Mouse (Mus musculus): ENCODE measurements at regions not wholly inside any gene's neighbourhood (a gene's known extent, or its start where the extent isn't known, plus 50 kb on each side); places are given as distances from the start of the nearest gene placed in this dataset.
A peak's percentile ranks its signal among the peaks of the same experiment; 100 is the strongest.
"Not testable (repeated sequence)": the region's sequence is repeated elsewhere in the genome, so short reads cannot be mapped to it uniquely, and the experiment has no call there.

DNA sequence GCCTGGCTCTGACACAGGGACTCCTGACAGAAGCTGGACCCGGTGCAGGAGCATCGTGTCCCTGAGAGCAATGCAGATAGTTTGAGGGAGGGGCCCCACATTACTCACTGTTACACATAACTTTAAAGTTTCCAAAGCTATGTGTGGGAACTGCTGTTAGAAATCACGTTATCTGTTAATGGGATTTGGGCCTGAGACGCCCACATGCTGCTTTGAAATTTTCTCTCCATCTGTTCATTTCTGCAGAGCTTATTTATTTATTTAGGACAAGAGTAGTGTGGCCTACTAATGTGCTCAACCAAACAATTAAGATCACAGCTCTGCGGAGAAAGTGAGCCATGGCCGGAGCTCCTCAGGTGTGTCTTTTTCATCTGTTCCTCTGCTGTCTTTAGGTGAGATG is 99.4 kb upstream of the Frmd4a start:
- no peaks in the 10 kb centered on the region for H3K36me3 ChIP-seq (ENCODE audit: control insufficient read depth, insufficient read depth)
- TF ChIP-seq CTCF (IDR thresholded peaks at IDR 0.05; ENCODE audit: low read depth), result no peak
- no peak overlapping the region for H3K9ac ChIP-seq (ENCODE audit: low read depth, low read length)
- ATAC-seq, result no peak
- no peaks in the 10 kb centered on the region for H3K4me1 ChIP-seq (replicated peaks; ENCODE audit: control insufficient read depth, insufficient read depth, low read length)
- no peaks in the 10 kb centered on the region for H3K9me3 ChIP-seq (ENCODE audit: control insufficient read depth)
- H3K4me3 ChIP-seq (ENCODE audit: low read depth, low read length), result no peak overlapping the region
- H3K27ac ChIP-seq (ENCODE audit: low read depth, low read length), result no peak overlapping the region
- WGBS, result 78% methylated on average over 6 of the region's 6 CpGs
- no peak overlapping the region for H3K4me2 ChIP-seq (replicated peaks; ENCODE audit: low read depth)
- H3K27me3 ChIP-seq (replicated peaks; ENCODE audit: control insufficient read depth, insufficient read depth, low read length), result no peaks in the 10 kb centered on the region

GRCm38 (mm10) chr2:3919893-3920292 is 97.6 kb upstream of the Frmd4a start:
- no peak overlapping the region for H3K9ac ChIP-seq (ENCODE audit: low read depth, low read length)
- H3K27me3 ChIP-seq (replicated peaks; ENCODE audit: control insufficient read depth, insufficient read depth, low read length), result no peaks in the 10 kb centered on the region
- no peak overlapping the region for H3K4me3 ChIP-seq (ENCODE audit: low read depth, low read length)
- TF ChIP-seq CTCF (IDR thresholded peaks at IDR 0.05; ENCODE audit: low read depth), result no peak
- no peak for ATAC-seq
- H3K27ac ChIP-seq (ENCODE audit: low read depth, low read length), result no peak overlapping the region
- no peaks in the 10 kb centered on the region for H3K36me3 ChIP-seq (ENCODE audit: control insufficient read depth, insufficient read depth)
- no peaks in the 10 kb centered on the region for H3K4me1 ChIP-seq (replicated peaks; ENCODE audit: control insufficient read depth, insufficient read depth, low read length)
- WGBS, result 52% methylated on average over 3 of the region's 3 CpGs
- H3K9me3 ChIP-seq (ENCODE audit: control insufficient read depth), result no peaks in the 10 kb centered on the region
- H3K4me2 ChIP-seq (replicated peaks; ENCODE audit: low read depth), result no peak overlapping the region

DNA sequence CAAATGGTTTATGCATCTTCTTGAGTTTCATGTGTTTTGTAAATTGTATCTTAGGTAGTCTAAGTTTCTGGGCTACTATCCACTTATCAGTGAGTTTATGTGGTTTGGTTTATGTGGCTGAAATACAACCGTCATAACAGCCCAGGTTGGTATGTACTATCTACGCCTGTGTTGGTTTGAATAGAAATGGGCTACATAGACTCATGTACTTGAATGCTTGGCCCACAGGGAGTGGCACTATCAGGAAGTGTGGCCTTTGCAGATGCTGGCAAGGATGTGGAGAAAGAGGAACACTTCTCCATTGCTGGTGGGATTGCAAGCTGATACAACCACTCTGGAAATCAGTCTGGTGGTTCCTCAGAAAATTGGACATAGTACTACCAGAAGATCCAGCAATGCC is 96.4 kb upstream of the Frmd4a start:
- not testable (repeated sequence) for H3K9me3 ChIP-seq (ENCODE audit: control insufficient read depth); H3K9ac ChIP-seq (ENCODE audit: low read depth, low read length); ATAC-seq; H3K36me3 ChIP-seq (ENCODE audit: control insufficient read depth, insufficient read depth); H3K4me2 ChIP-seq (replicated peaks; ENCODE audit: low read depth); H3K27ac ChIP-seq (ENCODE audit: low read depth, low read length); H3K27me3 ChIP-seq (replicated peaks; ENCODE audit: control insufficient read depth, insufficient read depth, low read length); H3K4me1 ChIP-seq (replicated peaks; ENCODE audit: control insufficient read depth, insufficient read depth, low read length); H3K4me3 ChIP-seq (ENCODE audit: low read depth, low read length)
- WGBS, result 83% methylated on average over 2 of the region's 2 CpGs

DNA sequence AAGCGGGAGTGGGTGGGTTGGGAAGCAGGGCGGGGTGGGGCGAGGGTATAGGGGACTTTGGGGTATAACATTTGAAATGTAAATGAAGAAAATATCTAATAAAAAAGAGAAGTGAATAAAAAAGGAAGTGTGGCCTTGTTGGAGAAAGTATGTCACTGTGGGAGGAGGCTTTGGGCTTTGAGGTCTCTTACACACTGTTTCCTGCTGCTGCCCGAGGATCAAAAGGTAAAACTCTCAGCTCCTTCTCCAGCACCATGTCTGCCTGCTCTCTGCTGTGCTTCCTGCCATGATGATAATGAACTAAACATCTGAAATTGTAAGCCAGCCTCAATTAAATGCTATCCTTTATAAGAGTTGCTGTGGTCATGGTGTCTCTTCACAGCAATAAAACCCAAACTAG is 94.8 kb upstream of the Frmd4a start:
- H3K4me2 ChIP-seq (replicated peaks; ENCODE audit: low read depth), result no peak overlapping the region
- H3K9ac ChIP-seq (ENCODE audit: low read depth, low read length), result no peak overlapping the region
- H3K27me3 ChIP-seq (replicated peaks; ENCODE audit: control insufficient read depth, insufficient read depth, low read length), result no peaks in the 10 kb centered on the region
- no peak for ATAC-seq
- no peak overlapping the region for H3K27ac ChIP-seq (ENCODE audit: low read depth, low read length)
- WGBS, result 89% methylated on average over 4 of the region's 4 CpGs
- H3K36me3 ChIP-seq (ENCODE audit: control insufficient read depth, insufficient read depth), result no peaks in the 10 kb centered on the region
- no peak for TF ChIP-seq CTCF (IDR thresholded peaks at IDR 0.05; ENCODE audit: low read depth)
- H3K9me3 ChIP-seq (ENCODE audit: control insufficient read depth), result no peaks in the 10 kb centered on the region
- H3K4me1 ChIP-seq (replicated peaks; ENCODE audit: control insufficient read depth, insufficient read depth, low read length), result no peaks in the 10 kb centered on the region
- no peak overlapping the region for H3K4me3 ChIP-seq (ENCODE audit: low read depth, low read length)

DNA sequence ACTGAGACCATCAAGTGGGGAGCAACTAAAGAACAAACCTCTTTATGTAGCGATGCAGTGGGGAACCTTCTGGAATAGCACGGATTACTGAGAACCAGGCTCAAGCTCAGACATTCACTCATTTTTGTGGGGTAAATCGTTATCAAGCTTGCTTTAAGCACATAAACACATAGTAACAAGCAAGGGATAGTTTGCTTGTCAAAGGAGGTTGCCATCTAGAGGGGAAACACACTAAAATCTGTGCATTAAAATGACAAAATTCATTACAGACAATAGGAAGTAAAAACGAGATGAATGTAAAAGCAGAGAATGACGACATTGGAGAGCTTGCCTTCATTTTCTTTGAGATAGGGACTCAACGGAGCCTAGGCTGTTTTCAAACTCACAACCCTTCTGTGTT is 92.8 kb upstream of the Frmd4a start:
- H3K4me3 ChIP-seq (ENCODE audit: low read depth, low read length), result no peak overlapping the region
- WGBS, result 80% methylated on average over 6 of the region's 6 CpGs
- no peaks in the 10 kb centered on the region for H3K27me3 ChIP-seq (replicated peaks; ENCODE audit: control insufficient read depth, insufficient read depth, low read length)
- no peaks in the 10 kb centered on the region for H3K9me3 ChIP-seq (ENCODE audit: control insufficient read depth)
- no peak overlapping the region for H3K9ac ChIP-seq (ENCODE audit: low read depth, low read length)
- no peak for ATAC-seq
- H3K4me1 ChIP-seq (replicated peaks; ENCODE audit: control insufficient read depth, insufficient read depth, low read length), result no peaks in the 10 kb centered on the region
- H3K4me2 ChIP-seq (replicated peaks; ENCODE audit: low read depth), result no peak overlapping the region
- H3K27ac ChIP-seq (ENCODE audit: low read depth, low read length), result no peak overlapping the region
- H3K36me3 ChIP-seq (ENCODE audit: control insufficient read depth, insufficient read depth), result no peaks in the 10 kb centered on the region
- no peak for TF ChIP-seq CTCF (IDR thresholded peaks at IDR 0.05; ENCODE audit: low read depth)

DNA sequence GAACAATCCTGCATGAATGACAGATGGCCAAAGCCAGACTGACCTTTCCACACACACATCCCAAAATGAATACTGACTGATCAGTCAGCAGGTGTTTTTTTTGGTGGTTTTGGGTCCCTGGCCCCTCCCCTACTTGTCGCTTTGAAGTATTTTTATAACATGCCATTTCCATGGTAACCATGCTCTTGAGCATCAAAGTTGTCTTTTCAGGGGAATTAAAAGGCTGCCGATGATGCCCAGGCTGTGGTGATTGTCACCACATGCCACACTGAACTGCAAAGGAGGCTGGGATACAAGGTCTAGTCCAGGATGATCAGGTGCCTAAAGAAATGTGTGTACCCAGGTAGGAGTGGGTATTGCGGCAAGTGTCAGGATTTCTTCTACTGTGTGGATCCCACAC is 92.3 kb upstream of the Frmd4a start:
- TF ChIP-seq CTCF (IDR thresholded peaks at IDR 0.05; ENCODE audit: low read depth), result no peak
- ATAC-seq, result no peak
- H3K4me2 ChIP-seq (replicated peaks; ENCODE audit: low read depth), result no peak overlapping the region
- WGBS, result 79% methylated on average over 3 of the region's 3 CpGs
- H3K4me1 ChIP-seq (replicated peaks; ENCODE audit: control insufficient read depth, insufficient read depth, low read length), result no peaks in the 10 kb centered on the region
- no peak overlapping the region for H3K27ac ChIP-seq (ENCODE audit: low read depth, low read length)
- H3K9me3 ChIP-seq (ENCODE audit: control insufficient read depth), result no peaks in the 10 kb centered on the region
- H3K27me3 ChIP-seq (replicated peaks; ENCODE audit: control insufficient read depth, insufficient read depth, low read length), result no peaks in the 10 kb centered on the region
- no peak overlapping the region for H3K4me3 ChIP-seq (ENCODE audit: low read depth, low read length)
- no peak overlapping the region for H3K9ac ChIP-seq (ENCODE audit: low read depth, low read length)
- H3K36me3 ChIP-seq (ENCODE audit: control insufficient read depth, insufficient read depth), result no peaks in the 10 kb centered on the region

- TF ChIP-seq CTCF (IDR thresholded peaks at IDR 0.05; ENCODE audit: low read depth), result no peak
- Histone ChIP-seq H3K4me3 (ENCODE audit: low read depth, low read length) (no peak overlapping the region), H3K4me2 (replicated peaks; ENCODE audit: low read depth) (no peak overlapping the region), H3K27ac (ENCODE audit: low read depth, low read length) (no peak overlapping the region), H3K9ac (ENCODE audit: low read depth, low read length) (no peak overlapping the region), H3K4me1 (replicated peaks; ENCODE audit: control insufficient read depth, insufficient read depth, low read length) (no peaks in the 10 kb centered on the region), H3K36me3 (ENCODE audit: control insufficient read depth, insufficient read depth) (no peaks in the 10 kb centered on the region), H3K27me3 (replicated peaks; ENCODE audit: control insufficient read depth, insufficient read depth, low read length) (no peaks in the 10 kb centered on the region), H3K9me3 (ENCODE audit: control insufficient read depth) (no peaks in the 10 kb centered on the region)
- peak; percentile 43; the same call in 1 of the 2 replicates for ATAC-seq
Measured at GRCm38 (mm10) chr2:3926129-3926528, 91.4 kb upstream of the Frmd4a start.

All from intestine, postnatal 0 days (tissue).